Mouse (Mus musculus) spleen, adult 18-20 months (tissue): ENCODE measurements around the gene Slc23a3.

ENCODE experiments used
- DNase-seq, 2 experiments: peaks; one replicate each; pipeline ENCODE4 v3.0.0; 2022; ENCODE audit warnings: mixed read lengths in 2 of 2

Gene Slc23a3

GRCm38 (mm10) chr1:75133421-75134207 lies at the start of gene Slc23a3:
Slc23a3 (minus strand) TSS chr1:75133890.
- DNase-seq, result no peak

- no peak for DNase-seq
These were observed 48.5 kb upstream of the Slc23a3 start for GRCm38 (mm10) chr1:75182160-75182559.

GRCm38 (mm10) chr1:75181377-75181870 lies 47.7 kb upstream of the Slc23a3 start:
- no peak for DNase-seq

GRCm38 (mm10) chr1:75180741-75181140 lies 47.1 kb upstream of the Slc23a3 start:
- no peak for DNase-seq

- peak; percentile 67 to 76 for DNase-seq
These were observed 46.5 kb upstream of the Slc23a3 start, which contains the start of gene Abcb6 for GRCm38 (mm10) chr1:75180105-75180590. Abcb6 (minus strand) TSS chr1:75180392.

- no peak for DNase-seq
These were observed 45.8 kb upstream of the Slc23a3 start for GRCm38 (mm10) chr1:75179334-75180104.

- peak; percentile 98 to 99 for DNase-seq
These were observed 35.1 kb upstream of the Slc23a3 start, which contains the start of gene Zfand2b for GRCm38 (mm10) chr1:75168472-75169464. Zfand2b (plus strand) TSS chr1:75168646.

- no peak for DNase-seq
These were observed 34.4 kb upstream of the Slc23a3 start for GRCm38 (mm10) chr1:75168093-75168471.

GRCm38 (mm10) chr1:75160256-75160617 lies 26.5 kb upstream of the Slc23a3 start:
- no peak for DNase-seq

- DNase-seq, result no peak
These were observed 26.0 kb upstream of the Slc23a3 start for GRCm38 (mm10) chr1:75159540-75160255.

- no peak for DNase-seq
These were observed 25.3 kb upstream of the Slc23a3 start for GRCm38 (mm10) chr1:75158990-75159389.

- no peak for DNase-seq
These were observed 22.1 kb upstream of the Slc23a3 start for GRCm38 (mm10) chr1:75155837-75156236.

- DNase-seq, result no peak
These were observed 15.0 kb upstream of the Slc23a3 start for GRCm38 (mm10) chr1:75148727-75149126.

- DNase-seq, result no peak
These were observed 13.9 kb upstream of the Slc23a3 start for GRCm38 (mm10) chr1:75147411-75148135.

- DNase-seq, result no peak
These were observed 11.9 kb upstream of the Slc23a3 start for GRCm38 (mm10) chr1:75145589-75145988.

- peak; percentile 94 to 95 for DNase-seq
These were observed 8.9 kb upstream of the Slc23a3 start, which contains the start of the genes Cnppd1 and Retreg2 for GRCm38 (mm10) chr1:75142301-75143261. Cnppd1 (minus strand) TSS chr1:75142711. Retreg2 (plus strand) TSS chr1:75142778.

- peak; percentile 71 to 76 for DNase-seq
These were observed 7.9 kb upstream of the Slc23a3 start for GRCm38 (mm10) chr1:75141486-75142190.

- no peak for DNase-seq
These were observed 7.0 kb upstream of the Slc23a3 start for GRCm38 (mm10) chr1:75140601-75141190.
